Mouse (Mus musculus) lung, embryonic 15.5 days (tissue): ENCODE results near the gene Zcchc7. TPM values are rescaled to one million over a fixed set of nuclear protein-coding genes. Genes with fewer than 3 reads are reported as not detected.

Experiments used
- ATAC-seq: fragments of 200-750 bp; cut with Nextera tagmentation; 2 replicates; pipeline ENCODE4 v1.8.0; 2017; ENCODE audit warnings: moderate number of reproducible peaks, borderline replicate concordance; ENCODE audit not compliant: low FRiP score, low TSS enrichment; ENCODE audit errors: extremely low read depth
- H3K27ac ChIP-seq: fragments of 300-500 bp; sonication (generic); 2 replicates; pipeline ENCODE4 v1.5.1; 2015; ENCODE audit warnings: moderate library complexity, mild to moderate bottlenecking, inconsistent platforms
- H3K27me3 ChIP-seq: fragments of 300-500 bp; sonication (generic); 2 replicates; pipeline ENCODE4 v1.6.1; 2015; ENCODE audit warnings: inconsistent platforms
- H3K36me3 ChIP-seq: fragments of 300-500 bp; sonication (generic); 2 replicates; pipeline ENCODE4 v1.6.1; 2015; ENCODE audit warnings: inconsistent platforms
- H3K4me1 ChIP-seq: fragments of 300-500 bp; sonication (generic); 2 replicates; pipeline ENCODE4 v1.6.1; 2015; ENCODE audit warnings: inconsistent platforms
- H3K4me2 ChIP-seq: fragments of 300-500 bp; sonication (generic); 2 replicates; pipeline ENCODE4 v1.6.1; 2015; ENCODE audit warnings: inconsistent platforms, mild to moderate bottlenecking, moderate library complexity
- H3K4me3 ChIP-seq: fragments of 300-500 bp; sonication (generic); 2 replicates; pipeline ENCODE4 v1.5.1; 2015; ENCODE audit warnings: mild to moderate bottlenecking, inconsistent platforms
- H3K9ac ChIP-seq: fragments of 300-500 bp; sonication (generic); 2 replicates; pipeline ENCODE4 v1.6.1; 2015; ENCODE audit warnings: inconsistent platforms
- H3K9me3 ChIP-seq: fragments of 300-500 bp; sonication (generic); 2 replicates; pipeline ENCODE4 v1.6.1; 2016; ENCODE audit warnings: inconsistent platforms
- WGBS: fragments of 180-500 bp; shearing (Covaris S2); methylation state at CpG from one replicate; pipeline ENCODE4 v1.1.7; 2015; 5-methylcytosine and 5-hydroxymethylcytosine counted together
- polyA plus RNA-seq: library from polyadenylated mRNA; unstranded; fragments of >200 nt; fragmentation: Nextera tagmentation; extraction: Ambion mirVana; gene quantifications from 2 replicates; pipeline ENCODE4 v1.2.1, GENCODE M21; 2015

Gene Zcchc7
- polyA plus RNA-seq, 1 experiment from 2014 or later = 31.5 TPM

GRCm38 (mm10) chr4:44777101-44777500, 21.4 kb downstream of the Zcchc7 start:
- H3K4me1 ChIP-seq = no peaks in the 10 kb centered on the region

GRCm38 (mm10) chr4:44777711-44778110, 22.0 kb downstream of the Zcchc7 start:
- H3K4me2 ChIP-seq = no peak overlapping the region
- H3K27me3 ChIP-seq = no peaks in the 10 kb centered on the region
- H3K4me1 ChIP-seq = no peaks in the 10 kb centered on the region
- H3K4me3 ChIP-seq = no peak overlapping the region
- no peak overlapping the region for H3K27ac ChIP-seq
- no peak for ATAC-seq
- H3K36me3 ChIP-seq = no peaks in the 10 kb centered on the region
- H3K9me3 ChIP-seq = no peaks in the 10 kb centered on the region
- no peak overlapping the region for H3K9ac ChIP-seq

More at GRCm38 (mm10) chr4:44777101-44777500, 21.4 kb downstream of the Zcchc7 start:
- no peak overlapping the region for H3K4me2 ChIP-seq
- H3K9me3 ChIP-seq = no peaks in the 10 kb centered on the region
- H3K27me3 ChIP-seq = no peaks in the 10 kb centered on the region
- no peak overlapping the region for H3K4me3 ChIP-seq
- ATAC-seq = no peak
- no peak overlapping the region for H3K9ac ChIP-seq
- 92% methylated on average over 3 of the region's 3 CpGs for WGBS
- no peaks in the 10 kb centered on the region for H3K36me3 ChIP-seq
- H3K27ac ChIP-seq = no peak overlapping the region

- no peaks in the 10 kb centered on the region for H3K9me3 ChIP-seq
- 61% methylated on average over 3 of the region's 3 CpGs for WGBS
- ATAC-seq = no peak
- H3K4me1 ChIP-seq = no peaks in the 10 kb centered on the region
- H3K9ac ChIP-seq = no peak overlapping the region
- H3K36me3 ChIP-seq = no peaks in the 10 kb centered on the region
- H3K4me2 ChIP-seq = no peak overlapping the region
- H3K4me3 ChIP-seq = no peak overlapping the region
- no peaks in the 10 kb centered on the region for H3K27me3 ChIP-seq
- H3K27ac ChIP-seq = no peak overlapping the region
Observed at GRCm38 (mm10) chr4:44778316-44778715, 22.6 kb downstream of the Zcchc7 start.

DNA sequence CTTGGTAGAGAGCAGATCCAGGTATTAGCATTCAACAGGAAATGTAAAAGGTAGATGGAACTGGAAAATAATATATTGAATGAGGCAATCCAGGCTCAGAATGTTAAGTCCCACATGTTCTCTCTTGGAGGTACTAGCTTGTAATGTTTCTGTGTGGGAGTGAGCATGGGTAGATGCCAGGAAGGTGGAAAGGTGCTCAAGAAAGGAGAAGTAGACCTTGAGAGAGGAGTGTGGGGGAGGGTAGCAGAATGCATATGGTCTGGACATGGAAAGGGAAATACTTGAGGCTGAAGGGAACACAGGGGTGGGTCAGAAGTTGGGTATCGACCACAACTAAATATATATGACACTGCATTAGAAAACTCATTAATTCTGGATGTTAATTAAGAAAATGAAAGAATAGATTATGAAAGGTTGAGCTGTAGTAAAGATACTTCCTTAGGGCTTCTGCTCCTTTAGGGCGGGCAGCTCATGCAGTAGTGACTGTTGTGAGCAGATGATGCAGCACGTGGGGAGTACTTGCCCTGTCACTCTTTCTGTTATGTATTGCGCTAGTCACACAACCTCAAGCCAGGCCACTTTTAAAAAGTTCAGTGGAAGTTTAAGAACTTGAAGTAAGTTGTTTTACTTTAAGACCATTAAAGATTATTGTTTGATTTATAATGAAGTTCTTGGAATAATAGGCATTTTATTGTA, 24.9 kb downstream of the Zcchc7 start:
- WGBS = 79% methylated on average over 4 of the region's 4 CpGs
- Histone ChIP-seq H3K4me3 (no peak overlapping the region), H3K27ac (no peak overlapping the region), H3K9me3 (no peaks in the 10 kb centered on the region), H3K4me2 (no peak overlapping the region), H3K27me3 (no peaks in the 10 kb centered on the region), H3K4me1 (no peaks in the 10 kb centered on the region), H3K9ac (no peak overlapping the region), H3K36me3 (no peaks in the 10 kb centered on the region)
- ATAC-seq = no peak

GRCm38 (mm10) chr4:44781494-44781893, 25.8 kb downstream of the Zcchc7 start:
- Histone ChIP-seq H3K27me3 (no peaks in the 10 kb centered on the region), H3K9me3 (no peaks in the 10 kb centered on the region), H3K4me2 (no peak overlapping the region), H3K9ac (no peak overlapping the region), H3K27ac (no peak overlapping the region), H3K36me3 (no peaks in the 10 kb centered on the region), H3K4me3 (no peak overlapping the region), H3K4me1 (no peaks in the 10 kb centered on the region)
- WGBS = 73% methylated on average over 1 of the region's 1 CpGs
- no peak for ATAC-seq

GRCm38 (mm10) chr4:44783566-44784292, 28.1 kb downstream of the Zcchc7 start:
- H3K4me1 ChIP-seq = no peaks in the 10 kb centered on the region
- no peak for ATAC-seq
- H3K36me3 ChIP-seq = no peaks in the 10 kb centered on the region
- no peaks in the 10 kb centered on the region for H3K27me3 ChIP-seq
- no peaks in the 10 kb centered on the region for H3K9me3 ChIP-seq
- WGBS = 52% methylated on average over 6 of the region's 6 CpGs
- no peak overlapping the region for H3K27ac ChIP-seq
- no peak overlapping the region for H3K4me2 ChIP-seq
- H3K4me3 ChIP-seq = no peak overlapping the region
- H3K9ac ChIP-seq = no peak overlapping the region

DNA sequence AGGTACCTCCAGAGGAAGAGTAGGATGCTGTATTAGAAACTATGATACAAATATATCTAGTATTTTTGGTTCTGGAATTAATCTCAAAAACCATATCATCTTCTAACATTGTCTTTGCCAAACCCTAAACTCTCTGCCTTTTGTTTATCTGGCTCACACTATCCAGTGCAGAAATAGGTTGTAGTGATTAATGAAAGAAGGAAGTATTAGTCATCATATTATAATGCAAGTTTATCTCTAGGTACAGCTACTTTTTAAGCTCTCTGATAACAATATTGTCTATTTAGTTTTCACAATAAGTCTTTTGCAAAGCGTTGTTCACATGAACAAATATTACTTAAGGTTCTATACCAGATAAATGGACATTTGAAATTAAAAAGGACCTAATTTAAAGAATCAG, 57.2 kb downstream of the Zcchc7 start:
- no peak for ATAC-seq
- Histone ChIP-seq H3K9me3 (no peaks in the 10 kb centered on the region), H3K9ac (no peak overlapping the region), H3K4me3 (no peak overlapping the region), H3K36me3 (no peaks in the 10 kb centered on the region), H3K27ac (no peak overlapping the region), H3K27me3 (no peaks in the 10 kb centered on the region), H3K4me2 (no peak overlapping the region), H3K4me1 (no peaks in the 10 kb centered on the region)
- WGBS = 65% methylated on average over 1 of the region's 1 CpGs

GRCm38 (mm10) chr4:44813770-44814169, 58.1 kb downstream of the Zcchc7 start:
- Histone ChIP-seq H3K36me3 (no peaks in the 10 kb centered on the region), H3K9me3 (no peaks in the 10 kb centered on the region), H3K4me3 (no peak overlapping the region), H3K4me1 (no peaks in the 10 kb centered on the region), H3K9ac (no peak overlapping the region), H3K27me3 (no peaks in the 10 kb centered on the region), H3K4me2 (no peak overlapping the region), H3K27ac (no peak overlapping the region)
- no peak for ATAC-seq
- WGBS = 22% methylated on average over 4 of the region's 4 CpGs

DNA sequence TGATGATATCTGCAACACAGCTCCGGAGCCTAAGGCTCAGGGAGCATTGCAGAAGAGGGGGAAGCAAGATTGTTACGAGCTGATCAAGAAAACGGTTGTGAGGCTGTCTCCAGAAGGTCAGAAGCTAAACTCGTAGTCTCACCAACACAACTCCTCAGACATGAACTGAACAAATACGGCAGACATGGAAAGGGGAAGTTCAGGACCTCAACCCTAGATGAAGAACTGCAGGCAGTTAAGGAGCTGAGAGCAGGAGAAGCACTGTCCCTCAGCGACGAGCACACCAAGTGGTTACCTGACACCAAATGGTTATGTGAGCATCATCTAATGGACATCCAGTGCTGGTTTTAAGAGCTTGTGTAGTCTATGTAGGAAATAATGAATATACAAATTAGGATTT, 60.9 kb downstream of the Zcchc7 start:
- H3K4me3 ChIP-seq = no peak overlapping the region

DNA sequence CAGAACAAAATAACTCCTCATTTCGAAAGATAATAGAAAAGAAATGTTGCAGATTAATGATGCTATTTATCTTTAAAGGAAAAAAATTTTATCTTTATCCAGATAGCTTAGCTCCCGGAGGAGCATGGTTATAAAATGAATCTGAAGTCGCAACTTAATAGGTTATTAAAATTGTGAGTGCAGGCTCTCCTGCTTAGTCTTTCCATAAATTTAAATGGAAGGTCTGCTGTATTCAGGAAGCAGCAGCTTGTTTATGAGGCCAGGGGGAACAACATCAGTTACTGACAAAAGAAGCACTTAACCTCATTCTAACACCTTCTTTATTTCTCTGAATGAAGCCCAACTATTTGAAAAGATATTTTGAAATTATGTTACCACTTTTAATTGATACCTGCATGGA, 74.9 kb downstream of the Zcchc7 start:
- Histone ChIP-seq H3K27ac (no peak overlapping the region), H3K9me3 (no peaks in the 10 kb centered on the region), H3K4me1 (no peaks in the 10 kb centered on the region), H3K27me3 (no peaks in the 10 kb centered on the region), H3K4me2 (no peak overlapping the region), H3K4me3 (no peak overlapping the region), H3K9ac (no peak overlapping the region), H3K36me3 (no peaks in the 10 kb centered on the region)
- 55% methylated on average over 3 of the region's 3 CpGs for WGBS
- ATAC-seq = no peak

More for the DNA sequence above, 60.9 kb downstream of the Zcchc7 start:
- no peak for ATAC-seq
- H3K36me3 ChIP-seq = no peaks in the 10 kb centered on the region
- H3K9me3 ChIP-seq = no peaks in the 10 kb centered on the region
- 58% methylated on average over 7 of the region's 7 CpGs for WGBS
- H3K4me1 ChIP-seq = no peaks in the 10 kb centered on the region
- H3K27me3 ChIP-seq = no peaks in the 10 kb centered on the region
- H3K9ac ChIP-seq = no peak overlapping the region
- H3K27ac ChIP-seq = no peak overlapping the region
- no peak overlapping the region for H3K4me2 ChIP-seq

- H3K4me2 ChIP-seq = no peak overlapping the region
- 51% methylated on average over 6 of the region's 6 CpGs for WGBS
- H3K9ac ChIP-seq = no peak overlapping the region
- H3K4me1 ChIP-seq = no peaks in the 10 kb centered on the region
- H3K27ac ChIP-seq = no peak overlapping the region
- H3K4me3 ChIP-seq = no peak overlapping the region
- H3K36me3 ChIP-seq = no peaks in the 10 kb centered on the region
- no peaks in the 10 kb centered on the region for H3K27me3 ChIP-seq
- no peak for ATAC-seq
- H3K9me3 ChIP-seq = no peaks in the 10 kb centered on the region
Observed at GRCm38 (mm10) chr4:44851835-44852251, 96.2 kb downstream of the Zcchc7 start.

- Histone ChIP-seq H3K27me3 (no peaks in the 10 kb centered on the region), H3K9me3 (no peaks in the 10 kb centered on the region), H3K4me1 (no peaks in the 10 kb centered on the region), H3K36me3 (no peaks in the 10 kb centered on the region), H3K27ac (no peak overlapping the region), H3K4me2 (no peak overlapping the region), H3K4me3 (no peak overlapping the region), H3K9ac (no peak overlapping the region)
- no peak for ATAC-seq
Observed at GRCm38 (mm10) chr4:44871591-44871990, 115.9 kb downstream of the Zcchc7 start.
